Comparison of ENCODE assay signal across 9 mouse cellular contexts in the genomic region with DNA sequence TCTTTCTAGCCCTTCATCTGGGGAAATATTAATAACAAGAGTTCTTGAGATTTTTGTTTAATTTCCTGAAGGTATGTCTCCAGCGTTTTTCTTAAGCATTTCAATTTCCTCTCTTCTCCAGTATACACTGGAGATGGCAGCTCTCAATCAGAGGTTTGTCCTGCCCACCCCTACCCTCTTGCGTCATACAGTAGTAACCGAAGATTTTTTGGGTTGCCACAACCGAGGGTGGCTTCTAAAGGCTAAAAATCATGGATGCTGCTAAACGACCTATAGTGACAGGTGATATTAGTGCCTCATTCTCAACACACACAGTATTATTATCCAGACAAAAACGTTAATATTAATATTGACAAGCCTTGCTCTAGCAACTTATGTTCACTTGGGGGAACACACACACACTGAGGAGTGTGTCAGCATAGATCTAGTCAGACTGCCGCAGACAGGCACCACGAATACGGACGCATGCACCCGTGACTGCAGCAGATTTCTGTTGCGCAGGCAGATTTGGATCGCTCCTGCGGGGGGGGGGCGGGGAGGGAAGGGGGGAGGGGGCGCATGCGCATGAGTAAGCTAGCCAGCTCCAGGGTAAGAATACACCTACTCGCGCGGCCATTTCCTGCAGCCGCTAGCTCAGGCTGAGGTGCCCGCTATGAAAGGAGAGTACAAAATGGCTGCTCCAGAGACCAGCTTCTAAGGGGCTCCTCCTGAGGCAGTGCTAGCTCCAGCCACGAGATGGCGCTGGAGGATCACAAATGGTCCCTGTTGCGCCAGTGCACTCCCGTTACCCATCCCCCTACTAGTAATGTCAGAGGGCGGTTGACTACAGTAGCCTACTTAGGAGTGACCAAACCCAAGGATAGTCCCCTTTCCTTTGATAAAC. TPM values are rescaled to one million over a fixed set of nuclear protein-coding genes. Genes with fewer than 3 reads are reported as not detected.
DNase-seq lines count a peak whose midpoint lies in the region; ATAC-seq and TF ChIP-seq lines count a peak whose summit lies in the region.
"Had no signal": no experiment of that assay in that cellular context is flagged by ENCODE, and none has a peak within 500 bp of the region (broad histone marks: within the 10 kb centered on the region; RNA-seq: fewer than 3 reads in every experiment).

No protein-coding gene starts in this region.

- no peaks in the 10 kb centered on the region for H3K9me3 ChIP-seq in heart, embryonic 15.5 days (replicated peaks)
- H3K9me3 ChIP-seq in liver, embryonic 14.5 days (ENCODE audit: control insufficient read depth, low read length), result no peaks in the 10 kb centered on the region
- H3K9me3 ChIP-seq in neural tube, embryonic 11.5 days (ENCODE audit: control insufficient read depth, low read length), result no peaks in the 10 kb centered on the region
- H3K9me3 ChIP-seq in stomach, postnatal 0 days (ENCODE audit: control insufficient read depth, low read length), result no peaks in the 10 kb centered on the region

- H3K4me3 ChIP-seq in brown adipose tissue, adult 24 weeks (ENCODE audit: insufficient read depth, low read depth, low read length), result peak overlapping the region; percentile 62
- peak overlapping the region; percentile 48 for H3K4me3 ChIP-seq in heart, embryonic 15.5 days
- H3K4me3 ChIP-seq in liver, embryonic 14.5 days (ENCODE audit: insufficient read depth in 1 of 2, low read depth in 2 of 2, low read length in 2 of 2), result peak overlapping the region; percentile 50 to 65
- peak overlapping the region; percentile 21; the same call in 1 of the 2 replicates for H3K4me3 ChIP-seq in neural tube, embryonic 11.5 days (ENCODE audit: low read depth, low read length)
- peak overlapping the region; percentile 18 for H3K4me3 ChIP-seq in stomach, postnatal 0 days (ENCODE audit: low read depth, low read length)

- H3K36me3 ChIP-seq in heart, embryonic 15.5 days, result no peaks in the 10 kb centered on the region
- H3K36me3 ChIP-seq in liver, embryonic 14.5 days (replicated peaks; ENCODE audit: control insufficient read depth, insufficient read depth, low read depth), result no peaks in the 10 kb centered on the region
- H3K36me3 ChIP-seq in neural tube, embryonic 11.5 days (ENCODE audit: control insufficient read depth, insufficient read depth, low read length), result no peaks in the 10 kb centered on the region
- no peaks in the 10 kb centered on the region for H3K36me3 ChIP-seq in stomach, postnatal 0 days (ENCODE audit: control insufficient read depth, insufficient read depth, low read length)

- H3K27me3 ChIP-seq in heart, embryonic 15.5 days, result no peaks in the 10 kb centered on the region
- no peaks in the 10 kb centered on the region for H3K27me3 ChIP-seq in liver, embryonic 14.5 days (ENCODE audit: control insufficient read depth, insufficient read depth, low read length)
- H3K27me3 ChIP-seq in neural tube, embryonic 11.5 days (ENCODE audit: control insufficient read depth, insufficient read depth, low read length), result no peaks in the 10 kb centered on the region
- H3K27me3 ChIP-seq in stomach, postnatal 0 days (ENCODE audit: control insufficient read depth, insufficient read depth, low read length), result no peaks in the 10 kb centered on the region

- no peak overlapping the region; the same call in 1 of the 2 replicates for H3K9ac ChIP-seq in heart, embryonic 15.5 days
- H3K9ac ChIP-seq in liver, embryonic 14.5 days (replicated peaks), result peak overlapping the region; percentile 51
- 0 out of 2 replicates have a peak overlapping the region, but pooled peaks have one; percentile 18 for H3K9ac ChIP-seq in neural tube, embryonic 11.5 days (ENCODE audit: low read length)
- 0 out of 2 replicates have a peak overlapping the region, but pooled peaks have one; percentile 23 for H3K9ac ChIP-seq in stomach, postnatal 0 days (ENCODE audit: low read length)

- peak; percentile 95 for DNase-seq in CD4-positive, CD25-positive, alpha-beta regulatory T cell, adult 2 months (ENCODE audit: low read depth, low spot score)
- DNase-seq in fibroblast of lung, adult 2 months (ENCODE audit: low read depth), result peak; percentile 78
- peak; percentile 91 to 95 for DNase-seq in kidney, postnatal 25 days
- DNase-seq in liver, embryonic 14.5 days (ENCODE audit: low read depth in 3 of 3, low spot score in 3 of 3), result peak; percentile 76 to 79 (median 77)
- peak; percentile 90 for DNase-seq in neural tube, embryonic 11.5 days (ENCODE audit: low spot score)
- peak; percentile 90 for DNase-seq in stomach, postnatal 0 days (ENCODE audit: low spot score)

- peak overlapping the region; percentile 64 for H3K27ac ChIP-seq in brown adipose tissue, adult 24 weeks (replicated peaks; ENCODE audit: low read depth, low read length)
- H3K27ac ChIP-seq in heart, embryonic 15.5 days, result peak overlapping the region; percentile 63
- peak overlapping the region; percentile 60 for H3K27ac ChIP-seq in liver, embryonic 14.5 days
- no peak overlapping the region for H3K27ac ChIP-seq in neural tube, embryonic 11.5 days (ENCODE audit: low read depth, low read length)
- 0 out of 2 replicates have a peak overlapping the region, but pooled peaks have one; percentile 45 for H3K27ac ChIP-seq in stomach, postnatal 0 days (replicated peaks)

- H3K4me2 ChIP-seq in heart, embryonic 15.5 days, result peak overlapping the region; percentile 61
- H3K4me2 ChIP-seq in liver, embryonic 14.5 days (ENCODE audit: low read depth), result peak overlapping the region; percentile 67
- peak overlapping the region; percentile 40 for H3K4me2 ChIP-seq in neural tube, embryonic 11.5 days (ENCODE audit: low read depth)
- H3K4me2 ChIP-seq in stomach, postnatal 0 days (replicated peaks; ENCODE audit: low read depth), result peak overlapping the region; percentile 36

- no peaks in the 10 kb centered on the region for H3K4me1 ChIP-seq in brown adipose tissue, adult 24 weeks (ENCODE audit: control insufficient read depth, insufficient read depth, insufficient read length, low read length)
- no peaks in the 10 kb centered on the region for H3K4me1 ChIP-seq in heart, embryonic 15.5 days (replicated peaks)
- peaks cover 15 to 30% of the 10 kb centered on the region in 2 experiments for H3K4me1 ChIP-seq in liver, embryonic 14.5 days (replicated peaks; ENCODE audit: control insufficient read depth in 2 of 2, insufficient read depth in 2 of 2, low read length in 1 of 2)
- no peaks in the 10 kb centered on the region for H3K4me1 ChIP-seq in neural tube, embryonic 11.5 days (ENCODE audit: control insufficient read depth, insufficient read depth, low read length)
- H3K4me1 ChIP-seq in stomach, postnatal 0 days (replicated peaks; ENCODE audit: control insufficient read depth, insufficient read depth), result no peaks in the 10 kb centered on the region

- peak; percentile 99 for ATAC-seq in heart, embryonic 15.5 days (replicated peaks; ENCODE audit: insufficient number of reproducible peaks, insufficient read depth, low FRiP score, low read depth)
- peak; percentile 96 for ATAC-seq in liver, embryonic 14.5 days (ENCODE audit: insufficient read depth)
- peak; percentile 98 for ATAC-seq in neural tube, embryonic 11.5 days (ENCODE audit: insufficient read depth, low FRiP score, low TSS enrichment)
- ATAC-seq in stomach, postnatal 0 days (ENCODE audit: low FRiP score, low TSS enrichment), result peak; percentile 99

- TF ChIP-seq EP300 in liver, embryonic 14.5 days (IDR thresholded peaks at IDR 0.05; ENCODE audit: low read depth), result no peak
- TF ChIP-seq EP300 in stomach, postnatal 0 days (optimal IDR thresholded peaks at IDR 0.05), result no peak

- peak; percentile 94 for TF ChIP-seq CTCF in liver, embryonic 14.5 days (IDR thresholded peaks at IDR 0.05; ENCODE audit: low read depth)
- TF ChIP-seq CTCF in stomach, postnatal 0 days (IDR thresholded peaks at IDR 0.05; ENCODE audit: low read depth), result peak; percentile 89

- WGBS in heart, embryonic 15.5 days, result 9% methylated on average over 24 of the region's 27 CpGs
- WGBS in liver, embryonic 14.5 days (ENCODE audit: insufficient replicate concordance), result 14% methylated on average over 24 of the region's 27 CpGs
- WGBS in neural tube, embryonic 11.5 days, result 16% methylated on average over 23 of the region's 27 CpGs
- WGBS in stomach, postnatal 0 days, result 17% methylated on average over 22 of the region's 27 CpGs

RNA-seq across cellular contexts. Expression of gene Zfp185, which starts 20.7 kb away (rescaled TPM):
- 6.0 and 7.1 TPM in 2 replicates for polyA plus RNA-seq in brown adipose tissue, adult 24 weeks (2012; ENCODE audit: insufficient read depth, insufficient read length, missing spikeins)
- 3.5 and 4.5 TPM in 2 replicates for polyA plus RNA-seq in heart, embryonic 15.5 days (2015; fragmentation: Nextera tagmentation; extraction: Ambion mirVana)
- polyA plus RNA-seq in liver, embryonic 14.5 days (2012; rRNA removed), result 0.45 and 0.81 TPM in 2 replicates
- polyA plus RNA-seq in liver, embryonic 14.5 days (2014; fragmentation: Nextera tagmentation; extraction: Ambion mirVana), result 1.6 and 1.7 TPM in 2 replicates
- polyA plus RNA-seq in neural tube, embryonic 11.5 days (2014; fragmentation: Nextera tagmentation; extraction: Ambion mirVana), result 4.2 and 5.3 TPM in 2 replicates
- 15.4 and 17.3 TPM in 2 replicates for polyA plus RNA-seq in stomach, postnatal 0 days (2015; fragmentation: Nextera tagmentation; extraction: Ambion mirVana)

RNA-seq across cellular contexts. Expression of gene Pnma5, which starts 29.1 kb away (rescaled TPM):
- polyA plus RNA-seq in brown adipose tissue, adult 24 weeks (2012; ENCODE audit: insufficient read depth, insufficient read length, missing spikeins), result not detected in 2 replicates
- 0.10 TPM in 1 of 2 replicates, not detected in the other for polyA plus RNA-seq in heart, embryonic 15.5 days (2015; fragmentation: Nextera tagmentation; extraction: Ambion mirVana)
- polyA plus RNA-seq in liver, embryonic 14.5 days (2012; rRNA removed), result not detected in 2 replicates
- not detected in 2 replicates for polyA plus RNA-seq in liver, embryonic 14.5 days (2014; fragmentation: Nextera tagmentation; extraction: Ambion mirVana)
- 0.20 TPM in 1 of 2 replicates, not detected in the other for polyA plus RNA-seq in neural tube, embryonic 11.5 days (2014; fragmentation: Nextera tagmentation; extraction: Ambion mirVana)
- polyA plus RNA-seq in stomach, postnatal 0 days (2015; fragmentation: Nextera tagmentation; extraction: Ambion mirVana), result 0.04 and 0.11 TPM in 2 replicates
- polyA plus RNA-seq: gonadal fat pad, adult 2 months had no signal

RNA-seq across cellular contexts. Expression of gene Pnma3, which starts 56.7 kb away (rescaled TPM):
- polyA plus RNA-seq in brown adipose tissue, adult 24 weeks (2012; ENCODE audit: insufficient read depth, insufficient read length, missing spikeins), result not detected in 2 replicates
- 0.06 TPM in 1 of 2 replicates, not detected in the other for polyA plus RNA-seq in heart, embryonic 15.5 days (2015; fragmentation: Nextera tagmentation; extraction: Ambion mirVana)
- polyA plus RNA-seq in liver, embryonic 14.5 days (2012; rRNA removed), result not detected in 2 replicates
- polyA plus RNA-seq in liver, embryonic 14.5 days (2014; fragmentation: Nextera tagmentation; extraction: Ambion mirVana), result not detected in 2 replicates
- 0.25 and 0.68 TPM in 2 replicates for polyA plus RNA-seq in neural tube, embryonic 11.5 days (2014; fragmentation: Nextera tagmentation; extraction: Ambion mirVana)
- 0.05 TPM in 2 replicates for polyA plus RNA-seq in stomach, postnatal 0 days (2015; fragmentation: Nextera tagmentation; extraction: Ambion mirVana)
